Mouse (Mus musculus) retina, postnatal 7 days (tissue): Measurements from ENCODE around the gene Mpz.

Experiments
- DNase-seq: peaks from one replicate; pipeline ENCODE4 v3.0.0-alpha.2; 2012; ENCODE audit warnings: low read depth, low spot score

The Mpz gene

GRCm38 (mm10) chr1:171149974-171150760 lies at the start of gene Mpz, which contains the start of gene Sdhc:
Gene Mpz (plus strand): TSS chr1:171150711.
Gene Sdhc (minus strand): TSS chr1:171150603.
- DNase-seq = peak; percentile 82

GRCm38 (mm10) chr1:171101033-171101432 lies 49.5 kb upstream of the Mpz start:
- DNase-seq = no peak

- peak; percentile 77 for DNase-seq
Measured at GRCm38 (mm10) chr1:171101733-171102546, 48.6 kb upstream of the Mpz start.

- DNase-seq = peak; percentile 77
Measured at GRCm38 (mm10) chr1:171102547-171103177, 47.8 kb upstream of the Mpz start.

- DNase-seq = no peak
Measured at GRCm38 (mm10) chr1:171103179-171103840, 47.2 kb upstream of the Mpz start.

GRCm38 (mm10) chr1:171105226-171105625 lies 45.3 kb upstream of the Mpz start:
- DNase-seq = no peak

- no peak for DNase-seq
Measured at GRCm38 (mm10) chr1:171109620-171110019, 40.9 kb upstream of the Mpz start.

GRCm38 (mm10) chr1:171110659-171111019 lies 39.9 kb upstream of the Mpz start:
- DNase-seq = no peak

GRCm38 (mm10) chr1:171111020-171111780 lies 39.3 kb upstream of the Mpz start:
- DNase-seq = peak; percentile 92

- DNase-seq = no peak
Measured at GRCm38 (mm10) chr1:171111781-171112575, 38.5 kb upstream of the Mpz start.

GRCm38 (mm10) chr1:171112986-171113385 lies 37.5 kb upstream of the Mpz start:
- no peak for DNase-seq

- no peak for DNase-seq
Measured at GRCm38 (mm10) chr1:171113873-171114299, 36.6 kb upstream of the Mpz start, which contains the start of gene Cfap126. Gene Cfap126 (plus strand): TSS chr1:171113918.

- DNase-seq = no peak
Measured at GRCm38 (mm10) chr1:171116280-171116679, 34.2 kb upstream of the Mpz start.

GRCm38 (mm10) chr1:171118269-171118684 lies 32.2 kb upstream of the Mpz start:
- peak; percentile 83 for DNase-seq

GRCm38 (mm10) chr1:171118996-171119395 lies 31.5 kb upstream of the Mpz start:
- no peak for DNase-seq

GRCm38 (mm10) chr1:171119405-171119804 lies 31.1 kb upstream of the Mpz start:
- DNase-seq = no peak

GRCm38 (mm10) chr1:171120893-171121292 lies 29.6 kb upstream of the Mpz start:
- no peak for DNase-seq

GRCm38 (mm10) chr1:171121839-171122238 lies 28.7 kb upstream of the Mpz start:
- DNase-seq = no peak

- no peak for DNase-seq
Measured at GRCm38 (mm10) chr1:171122932-171123331, 27.6 kb upstream of the Mpz start.

- no peak for DNase-seq
Measured at GRCm38 (mm10) chr1:171124398-171124797, 26.1 kb upstream of the Mpz start.
